Mouse (Mus musculus) cortical plate, adult 2 months (tissue): ENCODE data around the gene Lmx1a.

Source experiments
- CTCF ChIP-seq: fragments of 200-500 bp; IDR thresholded peaks from 2 replicates; pipeline ENCODE4 v1.5.1; 2011; ENCODE audit warnings: mild to moderate bottlenecking, control low read depth, low read length; ENCODE audit not compliant: insufficient read depth; ENCODE audit errors: extremely low read depth
- POLR2A ChIP-seq: fragments of 200-500 bp; IDR thresholded peaks from 2 replicates; pipeline ENCODE4 v1.6.1; 2011; ENCODE audit warnings: mild to moderate bottlenecking, low read length, control low read depth; ENCODE audit not compliant: insufficient read depth; ENCODE audit errors: extremely low read depth

GRCm38 (mm10) chr1:167693499-167694240 lies 4.6 kb downstream of the Lmx1a start:
- TF ChIP-seq CTCF (no peak), POLR2A (no peak)
